Mouse (Mus musculus): ENCODE data around the gene Slc25a25. TPM values are rescaled to one million over a fixed set of nuclear protein-coding genes. Genes with fewer than 3 reads are reported as not detected.

Slc25a25 gene
- polyA plus RNA-seq, 1 experiment from 2014 or later: 16.9 TPM

- Histone ChIP-seq H3K36me3 (ENCODE audit: control insufficient read depth, insufficient read depth, low read length) (no peaks in the 10 kb centered on the region), H3K9ac (ENCODE audit: low read length) (no peak overlapping the region), H3K27ac (ENCODE audit: low read length) (peak overlapping the region; percentile 82), H3K9me3 (replicated peaks; ENCODE audit: control insufficient read depth, low read length) (no peaks in the 10 kb centered on the region), H3K4me3 (replicated peaks; ENCODE audit: low read length) (no peak overlapping the region), H3K27me3 (ENCODE audit: control insufficient read depth, insufficient read depth, low read length) (no peaks in the 10 kb centered on the region), H3K4me1 (ENCODE audit: control insufficient read depth, insufficient read depth, low read length) (0 out of 2 replicates have a peak, but pooled peaks cover 3% of the 10 kb centered on the region), H3K4me2 (ENCODE audit: low read depth, low read length) (no peak overlapping the region)
- 67% methylated on average over 6 of the region's 6 CpGs for WGBS
- peak; percentile 94 for ATAC-seq (ENCODE audit: insufficient read depth, low FRiP score)
These were observed 19.9 kb upstream of the Slc25a25 start for GRCm38 (mm10) chr2:32471001-32471680.

DNA sequence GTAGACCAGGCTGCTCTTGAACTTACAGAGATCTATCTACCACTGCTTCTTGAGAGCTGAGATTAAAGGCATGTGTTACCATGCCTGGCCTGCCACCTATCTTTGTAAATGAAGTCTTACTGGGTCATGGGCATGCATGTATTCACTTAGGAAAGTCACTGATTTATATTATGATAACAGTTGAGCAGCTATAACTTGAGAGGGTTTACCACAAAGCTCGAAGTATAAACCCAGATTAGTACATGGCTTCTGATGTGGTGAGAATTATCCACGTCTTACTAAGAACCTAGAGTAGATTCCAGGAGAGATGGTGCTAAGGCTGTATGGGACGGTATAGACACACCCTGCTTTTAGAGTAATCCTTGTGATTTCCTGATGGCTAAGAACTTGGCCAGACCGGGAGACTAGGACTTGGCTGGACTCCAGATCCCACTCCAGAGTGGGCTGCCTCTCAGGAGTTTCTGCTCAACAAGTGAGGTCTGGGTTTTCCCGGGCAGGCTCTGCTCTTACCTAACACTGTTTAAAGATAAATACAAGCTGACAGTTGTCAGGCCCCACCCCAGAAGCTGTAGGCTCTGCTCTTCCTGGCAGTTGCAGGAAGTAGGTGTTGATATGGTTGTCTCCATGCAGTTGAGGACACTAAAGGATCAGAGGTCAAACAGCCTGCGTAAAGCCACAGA is 13.1 kb upstream of the Slc25a25 start:
- Histone ChIP-seq H3K27ac (ENCODE audit: low read length) (peak overlapping the region; percentile 22), H3K4me3 (replicated peaks; ENCODE audit: low read length) (no peak overlapping the region), H3K27me3 (ENCODE audit: control insufficient read depth, insufficient read depth, low read length) (no peaks in the 10 kb centered on the region), H3K9me3 (replicated peaks; ENCODE audit: control insufficient read depth, low read length) (no peaks in the 10 kb centered on the region), H3K4me1 (ENCODE audit: control insufficient read depth, insufficient read depth, low read length) (peaks cover 14% of the 10 kb centered on the region), H3K9ac (ENCODE audit: low read length) (no peak overlapping the region), H3K36me3 (ENCODE audit: control insufficient read depth, insufficient read depth, low read length) (no peaks in the 10 kb centered on the region), H3K4me2 (ENCODE audit: low read depth, low read length) (no peak overlapping the region)
- WGBS: 23% methylated on average over 6 of the region's 6 CpGs
- peak; percentile 82 for ATAC-seq (ENCODE audit: insufficient read depth, low FRiP score)

- Histone ChIP-seq H3K27me3 (ENCODE audit: control insufficient read depth, insufficient read depth, low read length) (no peaks in the 10 kb centered on the region), H3K27ac (ENCODE audit: low read length) (no peak overlapping the region), H3K9ac (ENCODE audit: low read length) (no peak overlapping the region), H3K9me3 (replicated peaks; ENCODE audit: control insufficient read depth, low read length) (no peaks in the 10 kb centered on the region), H3K4me1 (ENCODE audit: control insufficient read depth, insufficient read depth, low read length) (peaks cover 14% of the 10 kb centered on the region), H3K4me2 (ENCODE audit: low read depth, low read length) (no peak overlapping the region), H3K4me3 (replicated peaks; ENCODE audit: low read length) (no peak overlapping the region), H3K36me3 (ENCODE audit: control insufficient read depth, insufficient read depth, low read length) (no peaks in the 10 kb centered on the region)
- 68% methylated on average over 2 of the region's 2 CpGs for WGBS
- ATAC-seq (ENCODE audit: insufficient read depth, low FRiP score): no peak
These were observed 12.5 kb upstream of the Slc25a25 start for GRCm38 (mm10) chr2:32463773-32464172.

DNA sequence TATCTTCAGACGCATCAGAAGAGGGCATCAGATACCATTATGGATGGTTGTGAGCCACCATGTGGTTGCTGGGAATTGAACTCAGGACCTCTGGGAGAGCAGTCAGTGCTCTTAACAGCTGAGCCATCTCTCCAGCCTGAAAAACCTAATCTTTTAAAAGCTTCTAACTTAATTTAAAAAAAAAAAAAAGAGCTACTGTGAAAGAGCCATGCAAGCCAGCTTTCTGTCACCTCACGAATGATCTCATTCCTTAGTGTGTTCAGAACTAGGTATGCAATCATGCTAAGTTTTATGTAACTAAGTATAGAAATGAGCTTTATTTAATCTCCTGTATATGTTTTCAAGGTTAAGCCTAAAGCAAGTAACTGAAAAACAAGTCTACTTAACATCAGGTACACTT is 8.4 kb upstream of the Slc25a25 start:
- no peaks in the 10 kb centered on the region for H3K9me3 ChIP-seq (replicated peaks; ENCODE audit: control insufficient read depth, low read length)
- H3K4me2 ChIP-seq (ENCODE audit: low read depth, low read length): no peak overlapping the region
- H3K27me3 ChIP-seq (ENCODE audit: control insufficient read depth, insufficient read depth, low read length): no peaks in the 10 kb centered on the region
- whole genome bisulfite sequencing: 80% methylated on average over 2 of the region's 2 CpGs
- no peak overlapping the region for H3K4me3 ChIP-seq (replicated peaks; ENCODE audit: low read length)
- H3K4me1 ChIP-seq (ENCODE audit: control insufficient read depth, insufficient read depth, low read length): peaks cover 11% of the 10 kb centered on the region
- 0 out of 2 replicates have a peak, but pooled peaks cover 7% of the 10 kb centered on the region for H3K36me3 ChIP-seq (ENCODE audit: control insufficient read depth, insufficient read depth, low read length)
- ATAC-seq (ENCODE audit: insufficient read depth, low FRiP score): no peak
- no peak overlapping the region for H3K9ac ChIP-seq (ENCODE audit: low read length)
- H3K27ac ChIP-seq (ENCODE audit: low read length): no peak overlapping the region

- ATAC-seq (ENCODE audit: insufficient read depth, low FRiP score): no peak
- 73% methylated on average over 2 of the region's 2 CpGs for WGBS
- Histone ChIP-seq H3K4me2 (ENCODE audit: low read depth, low read length) (no peak overlapping the region), H3K4me1 (ENCODE audit: control insufficient read depth, insufficient read depth, low read length) (peaks cover 11% of the 10 kb centered on the region), H3K4me3 (replicated peaks; ENCODE audit: low read length) (no peak overlapping the region), H3K36me3 (ENCODE audit: control insufficient read depth, insufficient read depth, low read length) (0 out of 2 replicates have a peak, but pooled peaks cover 7% of the 10 kb centered on the region), H3K9me3 (replicated peaks; ENCODE audit: control insufficient read depth, low read length) (no peaks in the 10 kb centered on the region), H3K9ac (ENCODE audit: low read length) (no peak overlapping the region), H3K27me3 (ENCODE audit: control insufficient read depth, insufficient read depth, low read length) (no peaks in the 10 kb centered on the region), H3K27ac (ENCODE audit: low read length) (no peak overlapping the region)
These were observed 7.1 kb upstream of the Slc25a25 start for GRCm38 (mm10) chr2:32458300-32458699.

GRCm38 (mm10) chr2:32455101-32455500 is 3.9 kb upstream of the Slc25a25 start:
- Histone ChIP-seq H3K4me1 (ENCODE audit: control insufficient read depth, insufficient read depth, low read length) (peaks cover 26% of the 10 kb centered on the region), H3K9me3 (replicated peaks; ENCODE audit: control insufficient read depth, low read length) (no peaks in the 10 kb centered on the region), H3K27me3 (ENCODE audit: control insufficient read depth, insufficient read depth, low read length) (no peaks in the 10 kb centered on the region), H3K36me3 (ENCODE audit: control insufficient read depth, insufficient read depth, low read length) (0 out of 2 replicates have a peak, but pooled peaks cover 7% of the 10 kb centered on the region), H3K4me3 (replicated peaks; ENCODE audit: low read length) (no peak overlapping the region), H3K4me2 (ENCODE audit: low read depth, low read length) (no peak overlapping the region), H3K27ac (ENCODE audit: low read length) (no peak overlapping the region), H3K9ac (ENCODE audit: low read length) (no peak overlapping the region)
- no peak for ATAC-seq (ENCODE audit: insufficient read depth, low FRiP score)
- 76% methylated on average over 8 of the region's 8 CpGs for WGBS

DNA sequence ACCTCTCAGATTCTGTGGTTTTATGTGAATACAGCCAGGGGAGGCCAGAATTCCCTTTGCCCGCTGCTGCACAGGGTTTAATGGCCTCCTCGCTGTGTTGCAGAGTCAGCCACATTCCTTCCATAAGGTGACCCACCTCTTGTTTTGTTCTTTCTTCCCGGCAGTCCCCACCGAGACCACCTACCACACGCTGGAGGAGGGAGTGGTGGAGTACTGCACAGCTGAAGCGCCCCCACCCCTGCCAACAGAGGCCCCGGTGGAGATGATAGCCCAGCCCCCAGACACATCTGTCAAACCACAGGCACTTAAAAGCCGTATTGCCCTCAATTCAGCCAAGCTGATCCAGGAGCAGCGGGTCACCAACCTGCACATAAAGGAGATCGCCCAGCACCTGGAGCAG is 3.4 kb upstream of the Slc25a25 start:
- H3K36me3 ChIP-seq (ENCODE audit: control insufficient read depth, insufficient read depth, low read length): 0 out of 2 replicates have a peak, but pooled peaks cover 7% of the 10 kb centered on the region
- 73% methylated on average over 10 of the region's 10 CpGs for WGBS
- H3K27ac ChIP-seq (ENCODE audit: low read length): no peak overlapping the region
- H3K4me1 ChIP-seq (ENCODE audit: control insufficient read depth, insufficient read depth, low read length): peaks cover 28% of the 10 kb centered on the region
- H3K9ac ChIP-seq (ENCODE audit: low read length): no peak overlapping the region
- no peaks in the 10 kb centered on the region for H3K27me3 ChIP-seq (ENCODE audit: control insufficient read depth, insufficient read depth, low read length)
- H3K4me3 ChIP-seq (replicated peaks; ENCODE audit: low read length): no peak overlapping the region
- H3K4me2 ChIP-seq (ENCODE audit: low read depth, low read length): no peak overlapping the region
- no peaks in the 10 kb centered on the region for H3K9me3 ChIP-seq (replicated peaks; ENCODE audit: control insufficient read depth, low read length)
- no peak for ATAC-seq (ENCODE audit: insufficient read depth, low FRiP score)

- WGBS: 55% methylated on average over 5 of the region's 5 CpGs
- Histone ChIP-seq H3K27ac (ENCODE audit: low read length) (peak overlapping the region; percentile 1; the same call in 1 of the 2 replicates), H3K9me3 (replicated peaks; ENCODE audit: control insufficient read depth, low read length) (no peaks in the 10 kb centered on the region)
These were observed 2.5 kb upstream of the Slc25a25 start for GRCm38 (mm10) chr2:32453641-32454303.

More at GRCm38 (mm10) chr2:32453641-32454303, 2.5 kb upstream of the Slc25a25 start:
- Histone ChIP-seq H3K4me2 (ENCODE audit: low read depth, low read length) (peak overlapping the region; percentile 15; the same call in 1 of the 2 replicates), H3K9ac (ENCODE audit: low read length) (no peak overlapping the region), H3K27me3 (ENCODE audit: control insufficient read depth, insufficient read depth, low read length) (no peaks in the 10 kb centered on the region), H3K36me3 (ENCODE audit: control insufficient read depth, insufficient read depth, low read length) (0 out of 2 replicates have a peak, but pooled peaks cover 7% of the 10 kb centered on the region), H3K4me1 (ENCODE audit: control insufficient read depth, insufficient read depth, low read length) (peaks cover 28% of the 10 kb centered on the region), H3K4me3 (replicated peaks; ENCODE audit: low read length) (no peak overlapping the region)
- ATAC-seq (ENCODE audit: insufficient read depth, low FRiP score): no peak
